Mouse (Mus musculus) erythroblast, embryonic 14.5 days (primary cell): Measurements from ENCODE around the gene Arrdc5. TPM values are rescaled to one million over a fixed set of nuclear protein-coding genes. Genes with fewer than 3 reads are reported as not detected.

Source experiments
- H3K27me3 ChIP-seq: 2 replicates; pipeline ENCODE4 v1.6.1; 2012; ENCODE audit warnings: inconsistent platforms; ENCODE audit not compliant: control insufficient read depth
- H3K36me3 ChIP-seq: 2 replicates; pipeline ENCODE4 v1.6.1; 2012; ENCODE audit warnings: mild to moderate bottlenecking, inconsistent platforms; ENCODE audit not compliant: control insufficient read depth
- H3K4me1 ChIP-seq: 2 replicates; pipeline ENCODE4 v1.6.1; 2012; ENCODE audit warnings: inconsistent platforms; ENCODE audit not compliant: control insufficient read depth
- H3K4me3 ChIP-seq: replicated peaks from 2 replicates; pipeline ENCODE3; 2012; ENCODE audit warnings: moderate library complexity, mild to moderate bottlenecking, inconsistent platforms
- H3K9me3 ChIP-seq: 2 replicates; pipeline ENCODE4 v1.6.1; 2012; ENCODE audit warnings: low read length, inconsistent platforms, mixed read lengths; ENCODE audit not compliant: control insufficient read depth
- GATA1 ChIP-seq: IDR thresholded peaks from 2 replicates; pipeline ENCODE4 v1.6.1; 2012; ENCODE audit warnings: low read length, inconsistent platforms, mixed read lengths
- TAL1 ChIP-seq: IDR thresholded peaks from 3 replicates; pipeline ENCODE4 v1.6.1; 2012; ENCODE audit warnings: low read length, inconsistent platforms, mixed read lengths
- polyA plus RNA-seq: library from polyadenylated mRNA; stranded (reverse); fragments of >175 nt; gene quantifications from 2 replicates; pipeline ENCODE4 v1.2.3, GENCODE M21; 2012

The Arrdc5 gene
- polyA plus RNA-seq: not detected in 2 replicates

DNA sequence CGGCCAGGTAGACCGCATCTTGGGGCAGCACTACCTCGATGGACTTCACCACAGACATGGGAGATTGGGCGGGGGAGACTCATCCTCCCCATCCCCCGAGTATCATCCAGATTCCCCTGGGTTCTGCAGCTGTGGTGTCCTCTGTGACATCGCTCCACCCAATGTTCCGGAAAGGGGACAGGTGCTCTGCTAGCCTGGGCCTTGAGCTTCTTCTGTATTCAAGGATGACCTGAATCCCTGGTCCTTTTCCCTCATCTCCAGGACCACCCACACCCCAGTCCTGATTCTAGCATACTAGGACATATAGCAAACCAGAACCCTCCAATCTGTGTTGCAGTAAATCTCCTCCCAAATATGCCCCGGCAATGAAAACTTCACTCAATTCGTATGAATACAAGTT, at the start of gene Arrdc5:
Gene Arrdc5 (minus strand): TSS at position 101 of the 400 bp plus-strand sequence.
- H3K27me3 ChIP-seq: peaks cover 10% of the 10 kb centered on the region

DNA sequence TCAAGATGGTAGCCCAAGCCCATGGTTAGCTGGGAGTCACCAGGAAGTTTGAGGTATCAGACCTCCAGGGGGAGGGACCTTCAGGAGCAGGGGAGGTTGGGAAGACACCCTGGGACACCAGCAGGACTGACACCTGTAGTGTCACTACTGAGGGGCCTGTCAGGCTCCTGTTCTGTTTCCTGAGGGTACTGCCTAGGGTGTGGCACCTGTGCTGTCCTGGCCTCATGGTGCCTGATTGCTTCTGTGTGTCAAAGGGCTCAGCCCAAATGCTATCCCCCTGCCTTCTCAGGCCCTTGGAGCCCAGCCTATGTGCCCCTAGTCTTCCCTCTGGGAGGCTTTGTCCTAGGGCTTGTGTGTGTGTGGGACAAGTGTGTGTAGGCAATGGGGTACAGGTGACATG, 48.5 kb upstream of the Arrdc5 start:
- TF ChIP-seq TAL1 (no peak), GATA1 (no peak)
- Histone ChIP-seq H3K4me1 (peaks cover 66% of the 10 kb centered on the region), H3K36me3 (peaks cover 48% of the 10 kb centered on the region)

More for the DNA sequence above, at the start of gene Arrdc5:
- Histone ChIP-seq H3K4me1 (peaks cover 31% of the 10 kb centered on the region), H3K4me3 (no peak within 1 kb of the TSS), H3K9me3 (no peaks in the 10 kb centered on the region), H3K36me3 (peaks cover 10% of the 10 kb centered on the region)
- TF ChIP-seq GATA1: no peak
- TF ChIP-seq TAL1: no peak

DNA sequence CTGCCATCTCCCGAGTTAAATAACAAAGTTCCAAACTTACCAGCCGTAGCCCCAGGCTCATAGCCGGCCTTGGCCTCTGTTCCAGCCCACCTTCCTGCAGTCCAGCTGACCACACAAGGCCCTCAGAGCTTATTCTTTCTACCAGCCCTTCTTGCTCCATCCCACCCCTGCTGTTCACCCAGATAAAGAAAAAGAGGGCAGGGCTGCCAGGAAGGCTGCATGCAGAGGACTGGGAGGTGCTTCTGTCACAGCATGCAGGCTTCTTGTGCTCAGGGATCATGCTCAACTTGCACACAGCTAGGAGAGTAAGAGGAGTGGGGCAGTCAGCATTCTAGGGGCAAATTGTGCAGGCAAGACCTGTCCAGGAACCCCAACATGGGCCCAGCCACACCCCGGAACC, 48.0 kb upstream of the Arrdc5 start:
- Histone ChIP-seq H3K27me3 (no peaks in the 10 kb centered on the region), H3K9me3 (no peaks in the 10 kb centered on the region), H3K36me3 (peaks cover 43% of the 10 kb centered on the region), H3K4me1 (peaks cover 70% of the 10 kb centered on the region), H3K4me3 (peak overlapping the region; percentile 21)
- no peak for TF ChIP-seq GATA1
- peak; percentile 11; the same call in 1 of the 3 replicates for TF ChIP-seq TAL1

More for the DNA sequence above, 48.5 kb upstream of the Arrdc5 start:
- Histone ChIP-seq H3K4me3 (no peak overlapping the region), H3K9me3 (no peaks in the 10 kb centered on the region), H3K27me3 (no peaks in the 10 kb centered on the region)

DNA sequence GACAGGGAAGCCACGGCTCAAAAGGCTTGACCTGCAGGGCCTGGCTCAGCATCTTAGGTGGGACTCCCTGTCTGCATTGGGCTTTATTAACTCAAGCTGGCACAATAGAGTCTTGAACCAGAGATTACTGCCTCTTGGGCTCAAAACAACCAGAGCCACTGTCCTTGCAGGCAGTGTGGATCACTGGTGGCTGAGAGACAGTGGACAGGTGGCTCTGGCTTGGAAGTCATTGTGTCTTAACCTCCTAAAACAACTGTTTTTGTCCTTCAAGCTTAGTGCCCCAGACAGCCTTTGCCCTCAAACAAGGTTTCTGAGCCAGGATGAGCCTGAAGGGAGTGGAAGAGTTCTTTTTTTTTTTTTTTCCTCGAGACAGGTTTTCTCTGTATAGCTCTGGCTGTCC, 45.3 kb upstream of the Arrdc5 start:
- TF ChIP-seq GATA1 (no peak), TAL1 (no peak)
- Histone ChIP-seq H3K9me3 (no peaks in the 10 kb centered on the region), H3K27me3 (no peaks in the 10 kb centered on the region), H3K36me3 (peaks cover 23% of the 10 kb centered on the region), H3K4me1 (peaks cover 83% of the 10 kb centered on the region), H3K4me3 (no peak overlapping the region)

DNA sequence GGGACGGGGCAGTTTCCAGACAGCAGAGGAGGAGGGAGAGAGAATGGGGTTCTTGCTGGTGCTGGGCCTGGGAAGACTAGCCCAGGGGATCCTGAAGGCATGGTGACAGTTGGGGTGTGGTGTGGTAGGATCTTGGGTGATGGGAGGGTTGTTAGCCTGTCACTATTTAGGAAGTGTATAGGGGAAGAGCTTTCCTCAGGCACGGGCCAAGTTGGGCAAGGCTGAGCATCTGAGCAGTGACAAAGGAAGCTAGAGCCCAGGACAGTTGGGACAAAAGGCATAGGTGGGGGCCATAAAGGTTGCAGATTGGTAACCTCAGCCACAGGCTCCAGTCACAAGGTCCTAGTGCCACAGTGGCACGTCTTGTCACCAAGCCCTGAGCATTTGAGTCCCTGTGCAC, 43.4 kb upstream of the Arrdc5 start:
- TF ChIP-seq TAL1 (no peak), GATA1 (no peak)
- Histone ChIP-seq H3K4me3 (no peak overlapping the region), H3K9me3 (no peaks in the 10 kb centered on the region), H3K27me3 (no peaks in the 10 kb centered on the region), H3K4me1 (peaks cover 70% of the 10 kb centered on the region), H3K36me3 (peaks cover 13% of the 10 kb centered on the region)

DNA sequence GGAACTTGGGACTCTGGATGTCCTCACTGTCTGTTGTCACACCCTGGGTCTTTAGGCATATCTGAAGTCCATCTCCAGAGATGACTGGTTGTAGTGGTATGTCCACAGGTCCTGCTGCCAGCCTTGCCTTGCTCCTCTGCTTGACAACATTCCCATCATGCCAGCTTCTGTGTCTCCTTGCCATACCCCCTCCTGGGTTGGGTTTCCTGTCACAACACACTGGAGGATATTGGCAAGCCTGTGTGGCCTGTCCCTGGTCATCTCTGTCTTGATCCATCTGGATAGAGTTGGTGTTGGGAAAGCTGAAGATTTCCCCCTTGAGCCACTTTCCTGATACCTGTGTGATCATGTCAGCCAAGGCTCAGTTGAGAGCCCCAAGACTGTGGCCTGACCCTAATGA, 40.6 kb upstream of the Arrdc5 start:
- H3K27me3 ChIP-seq: no peaks in the 10 kb centered on the region
- TF ChIP-seq GATA1: no peak
- TF ChIP-seq TAL1: no peak
- H3K4me3 ChIP-seq: no peak overlapping the region
- H3K4me1 ChIP-seq: peaks cover 60% of the 10 kb centered on the region
- H3K9me3 ChIP-seq: no peaks in the 10 kb centered on the region
- peaks cover 9% of the 10 kb centered on the region for H3K36me3 ChIP-seq

GRCm38 (mm10) chr17:56338909-56339308, 38.8 kb upstream of the Arrdc5 start:
- no peak overlapping the region for H3K4me3 ChIP-seq
- no peaks in the 10 kb centered on the region for H3K9me3 ChIP-seq
- TF ChIP-seq GATA1 (no peak), TAL1 (no peak)
- peaks cover 55% of the 10 kb centered on the region for H3K4me1 ChIP-seq
- peaks cover 2% of the 10 kb centered on the region for H3K36me3 ChIP-seq
- no peaks in the 10 kb centered on the region for H3K27me3 ChIP-seq

GRCm38 (mm10) chr17:56337791-56338190, 37.7 kb upstream of the Arrdc5 start:
- no peaks in the 10 kb centered on the region for H3K27me3 ChIP-seq
- TF ChIP-seq TAL1: no peak
- TF ChIP-seq GATA1: no peak
- no peaks in the 10 kb centered on the region for H3K9me3 ChIP-seq
- no peak overlapping the region for H3K4me3 ChIP-seq
- peaks cover 2% of the 10 kb centered on the region for H3K36me3 ChIP-seq
- peaks cover 52% of the 10 kb centered on the region for H3K4me1 ChIP-seq

GRCm38 (mm10) chr17:56337190-56337589, 37.1 kb upstream of the Arrdc5 start:
- Histone ChIP-seq H3K4me3 (no peak overlapping the region), H3K9me3 (no peaks in the 10 kb centered on the region), H3K36me3 (peaks cover 2% of the 10 kb centered on the region), H3K27me3 (no peaks in the 10 kb centered on the region), H3K4me1 (peaks cover 53% of the 10 kb centered on the region)
- TF ChIP-seq GATA1 (no peak), TAL1 (no peak)

GRCm38 (mm10) chr17:56332987-56333386, 32.9 kb upstream of the Arrdc5 start:
- Histone ChIP-seq H3K4me3 (no peak overlapping the region), H3K27me3 (no peaks in the 10 kb centered on the region), H3K36me3 (peaks cover 1% of the 10 kb centered on the region), H3K9me3 (no peaks in the 10 kb centered on the region), H3K4me1 (peaks cover 61% of the 10 kb centered on the region)
- TF ChIP-seq GATA1: no peak
- TF ChIP-seq TAL1: no peak
